Mouse (Mus musculus) thymus, adult 2 months (tissue): ENCODE results near the gene Bmp5.

Experiments
- CTCF ChIP-seq: fragments of 200-500 bp; IDR thresholded peaks from 2 replicates; pipeline ENCODE4 v1.5.1; 2012; ENCODE audit warnings: mild to moderate bottlenecking, control low read depth, low read length, moderate library complexity, borderline replicate concordance; ENCODE audit not compliant: control insufficient read depth, poor library complexity, insufficient read depth; ENCODE audit errors: extremely low read depth
- POLR2A ChIP-seq: fragments of 200-500 bp; IDR thresholded peaks from 2 replicates; pipeline ENCODE4 v1.6.1; 2012; ENCODE audit warnings: mild to moderate bottlenecking, low read length, control low read depth, moderate library complexity; ENCODE audit not compliant: control insufficient read depth, poor library complexity, insufficient read depth; ENCODE audit errors: extremely low read depth

GRCm38 (mm10) chr9:75775129-75775845, at the start of gene Bmp5:
- no peak for TF ChIP-seq POLR2A
- no peak for TF ChIP-seq CTCF
